Mouse (Mus musculus) B cell, adult 2 months (primary cell): ENCODE data around the gene Rabep2.

Experiments
- DNase-seq, 2 experiments: peaks; one replicate each; pipeline ENCODE4 v3.0.0; 2022

Gene Rabep2

DNA sequence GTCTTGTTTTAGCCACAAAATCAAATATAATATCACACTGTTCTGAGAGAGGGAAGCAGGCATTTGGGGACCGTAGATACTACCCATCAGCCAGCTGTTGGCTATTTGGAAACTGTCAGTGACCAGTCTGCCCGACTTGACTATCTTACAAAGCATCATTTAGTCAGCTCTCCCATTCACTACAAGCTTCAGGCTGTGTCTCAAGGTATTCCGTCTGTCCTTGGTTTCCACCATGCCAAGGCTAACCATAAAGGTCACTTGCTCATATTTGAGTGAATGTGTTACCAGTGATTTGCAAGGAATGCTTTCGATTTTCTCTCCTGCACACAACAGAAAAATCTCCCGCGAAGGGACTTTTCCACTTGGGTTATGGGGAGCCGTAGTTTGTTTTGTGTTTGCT, 6.2 kb downstream of the Rabep2 start:
- DNase-seq = no peak

DNA sequence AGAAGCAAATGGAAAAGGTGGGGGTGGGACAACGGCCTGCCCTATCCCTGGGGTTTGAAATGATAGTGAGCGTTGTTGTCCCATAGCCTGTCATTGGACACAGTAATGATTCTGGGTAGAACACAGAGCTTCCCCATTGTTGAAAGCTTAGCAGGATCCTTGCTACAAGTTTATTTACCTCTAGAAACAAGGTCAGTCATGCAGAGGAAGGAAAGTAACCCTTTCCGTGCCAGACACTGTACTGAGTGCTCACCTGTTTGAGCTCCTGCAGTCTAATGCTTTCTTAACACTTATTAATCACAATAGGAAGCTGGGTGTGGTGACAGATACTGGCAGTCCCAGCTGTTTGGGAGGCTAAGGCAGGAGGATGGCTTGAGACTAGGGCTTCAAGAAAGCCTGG, 7.2 kb downstream of the Rabep2 start:
- no peak for DNase-seq

DNA sequence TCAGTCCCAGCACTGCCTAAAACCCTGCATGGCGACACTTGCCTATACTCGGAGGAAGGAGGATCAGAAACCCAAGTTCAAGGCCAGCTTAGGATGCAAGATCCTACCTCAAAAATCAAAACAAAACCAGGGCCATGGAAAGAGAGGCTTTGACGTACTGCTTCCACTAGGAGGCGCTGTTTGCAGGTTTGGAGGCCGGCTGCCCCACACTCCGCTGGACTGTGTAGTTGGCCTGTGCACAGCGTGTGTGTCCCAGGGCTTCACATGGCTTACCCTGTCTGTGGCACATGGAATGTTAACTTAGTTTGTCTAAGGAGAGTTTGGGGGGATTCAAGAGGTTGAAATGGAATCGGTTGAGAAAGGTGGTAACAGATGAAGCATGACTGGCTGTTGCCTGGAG, 8.3 kb downstream of the Rabep2 start:
- peak; percentile 80 to 81 for DNase-seq

DNA sequence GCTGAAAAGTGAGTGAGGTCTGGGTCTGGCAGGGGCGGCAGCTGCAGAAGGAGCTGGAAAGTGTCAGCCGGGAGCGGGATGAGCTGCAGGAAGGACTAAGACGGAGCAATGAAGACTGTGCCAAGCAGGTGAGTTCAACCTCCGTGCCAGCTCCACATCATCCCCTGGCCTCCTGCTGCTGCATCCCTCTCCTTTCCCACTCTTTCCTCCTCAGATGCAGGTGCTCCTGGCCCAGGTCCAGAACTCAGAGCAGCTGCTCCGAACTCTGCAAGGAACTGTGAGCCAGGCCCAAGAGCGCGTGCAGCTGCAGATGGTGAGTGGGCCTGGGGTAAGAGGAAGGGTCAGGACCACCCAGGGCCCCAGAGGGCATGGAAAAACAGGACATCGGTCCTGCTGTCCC, 11.6 kb downstream of the Rabep2 start:
- DNase-seq = no peak

DNA sequence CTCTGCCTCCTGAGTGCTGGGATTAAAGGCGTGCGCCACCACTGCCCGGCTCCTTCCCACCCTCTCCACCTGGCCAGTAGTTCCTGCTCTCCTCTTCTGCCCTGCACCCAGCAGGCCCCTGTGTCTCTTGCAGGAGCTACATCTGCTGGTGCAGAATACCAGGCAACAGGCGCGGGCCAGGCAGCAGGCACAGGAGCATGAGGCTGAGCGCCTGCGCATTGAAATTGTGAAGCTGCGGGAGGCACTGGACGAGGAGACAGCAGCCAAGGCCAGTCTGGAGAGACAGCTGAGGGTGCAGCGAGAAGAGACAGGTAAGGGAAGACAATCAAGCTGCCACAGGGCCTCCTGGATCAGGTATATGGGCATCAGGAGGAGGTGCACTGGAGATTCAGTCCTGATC, 15.4 kb downstream of the Rabep2 start:
- DNase-seq = no peak

DNA sequence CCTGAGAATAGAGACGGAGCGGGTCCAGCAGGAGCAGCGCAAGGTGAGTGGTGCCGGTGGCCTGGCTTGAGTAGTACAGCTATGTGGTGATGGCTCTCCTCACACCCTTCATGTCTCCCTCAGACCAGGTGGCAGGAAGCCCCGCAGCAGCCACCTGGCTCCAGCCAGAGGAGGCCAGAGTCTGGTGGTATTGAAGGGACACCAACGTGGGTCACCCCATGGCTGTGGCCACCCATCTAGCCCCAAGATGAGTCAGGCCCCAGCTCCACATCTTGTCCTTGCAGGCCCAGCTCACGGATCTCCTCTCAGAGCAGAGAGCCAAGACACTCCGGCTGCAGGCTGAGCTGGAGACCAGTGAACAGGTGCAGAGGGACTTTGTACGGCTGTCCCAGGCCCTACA, 16.0 kb downstream of the Rabep2 start:
- DNase-seq = no peak

DNA sequence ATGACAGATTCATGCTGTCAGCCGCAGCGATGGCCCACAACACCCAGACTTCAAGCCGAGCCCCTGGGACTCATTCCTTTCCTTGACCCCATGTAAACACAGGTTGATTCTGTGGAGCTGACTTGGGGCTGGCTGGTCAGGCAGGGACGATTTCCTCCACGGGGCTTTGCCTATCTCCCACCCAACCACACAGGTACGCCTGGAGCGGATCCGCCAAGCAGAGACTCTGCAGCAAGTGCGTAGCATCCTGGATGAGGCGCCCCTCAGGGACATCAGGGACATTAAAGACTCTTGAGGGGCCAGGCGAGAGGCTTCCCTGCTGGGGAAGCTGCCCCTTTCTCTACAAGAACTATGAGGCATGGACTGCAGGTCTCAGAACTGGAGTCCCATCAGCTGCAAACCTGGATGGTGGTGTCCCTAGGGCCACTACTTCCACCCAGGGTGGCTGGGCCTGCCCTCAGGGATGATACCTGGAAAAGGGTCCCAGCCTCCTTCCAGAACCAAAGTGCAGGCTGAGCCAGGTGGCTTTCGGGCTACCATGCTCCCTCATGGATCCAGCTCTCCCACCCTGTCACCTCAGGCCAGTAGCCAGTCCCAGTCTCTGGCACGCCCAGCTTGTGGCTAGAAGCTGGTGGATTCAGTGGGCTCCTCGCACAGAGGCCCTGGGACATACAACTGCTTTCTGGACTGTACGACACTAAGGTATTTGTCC, 16.7 kb downstream of the Rabep2 start:
- no peak for DNase-seq

DNA sequence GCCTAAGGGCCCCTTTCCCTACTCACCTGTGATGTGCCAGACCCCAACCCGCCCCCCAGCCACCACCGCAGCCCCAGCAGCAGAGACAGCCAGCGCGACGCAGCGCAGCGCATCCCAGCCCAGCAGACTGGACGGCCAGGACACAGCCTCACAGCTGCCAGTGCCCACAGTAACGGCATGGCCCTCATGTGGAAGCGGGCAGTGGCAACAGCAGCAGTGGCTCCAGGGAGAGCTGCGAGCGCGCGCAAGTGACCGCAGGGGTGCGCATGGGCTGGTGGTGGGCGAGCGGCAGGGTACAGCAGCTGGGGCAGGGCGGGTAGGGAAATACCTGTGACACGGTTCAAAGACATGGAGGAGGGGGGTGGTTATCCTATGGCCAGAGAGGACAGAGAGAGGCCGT, 17.7 kb downstream of the Rabep2 start:
- no peak for DNase-seq

DNA sequence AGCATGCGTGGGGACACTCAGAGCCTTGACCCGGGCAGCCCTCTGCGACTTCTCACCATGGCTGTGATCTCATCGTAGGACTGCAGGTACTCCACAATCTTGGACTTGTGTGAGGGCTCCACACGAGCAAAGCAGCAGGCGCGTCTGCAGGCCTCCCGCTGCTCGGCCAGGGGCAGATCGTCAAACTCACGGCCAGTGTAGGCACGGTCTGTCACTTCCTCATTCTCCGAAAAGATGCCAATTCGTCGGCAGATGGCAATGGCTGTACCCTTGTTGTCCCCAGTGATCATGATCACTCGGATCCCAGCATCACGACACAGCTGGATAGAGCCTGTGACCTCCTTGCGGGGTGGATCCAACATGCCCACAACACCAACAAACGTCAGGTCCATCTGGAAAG, 19.9 kb downstream of the Rabep2 start:
- no peak for DNase-seq

DNA sequence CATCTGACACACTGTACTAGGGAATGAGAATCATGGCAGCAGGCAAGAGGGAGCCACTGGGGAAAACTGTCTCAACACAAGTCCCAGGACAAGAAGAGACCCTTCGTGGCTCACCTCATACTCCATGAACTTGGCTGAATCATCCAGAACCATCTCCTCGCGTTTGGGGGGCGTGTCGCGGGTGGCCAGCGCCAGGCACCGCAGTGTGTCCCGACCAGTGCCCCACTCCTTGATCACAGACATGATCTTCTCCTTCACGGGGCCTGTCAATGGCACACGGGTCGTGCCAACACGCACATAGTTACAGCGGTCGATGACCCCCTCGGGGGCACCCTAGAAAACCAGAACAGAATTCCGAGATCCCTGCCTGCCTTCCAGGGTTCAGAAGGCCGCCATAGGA, 21.4 kb downstream of the Rabep2 start:
- no peak for DNase-seq

DNA sequence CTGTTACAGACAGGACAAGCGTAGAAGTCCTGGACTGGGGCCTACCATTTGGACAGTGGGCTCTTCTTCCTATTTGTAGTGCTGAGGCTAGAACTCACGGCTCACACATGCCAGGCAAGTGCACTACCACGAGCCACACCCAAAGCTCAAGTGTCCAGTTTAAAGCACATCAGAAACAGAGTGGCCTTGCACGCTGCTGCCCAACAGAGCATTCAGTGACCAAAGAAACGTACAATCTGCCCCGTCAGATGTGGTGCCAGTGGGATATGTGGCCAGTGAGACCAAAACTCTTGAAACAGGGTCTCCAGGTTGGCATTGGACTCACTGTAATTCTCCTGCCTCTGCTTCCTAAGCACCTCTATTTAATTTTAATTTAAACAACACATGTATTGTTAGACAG, 22.1 kb downstream of the Rabep2 start:
- no peak for DNase-seq

DNA sequence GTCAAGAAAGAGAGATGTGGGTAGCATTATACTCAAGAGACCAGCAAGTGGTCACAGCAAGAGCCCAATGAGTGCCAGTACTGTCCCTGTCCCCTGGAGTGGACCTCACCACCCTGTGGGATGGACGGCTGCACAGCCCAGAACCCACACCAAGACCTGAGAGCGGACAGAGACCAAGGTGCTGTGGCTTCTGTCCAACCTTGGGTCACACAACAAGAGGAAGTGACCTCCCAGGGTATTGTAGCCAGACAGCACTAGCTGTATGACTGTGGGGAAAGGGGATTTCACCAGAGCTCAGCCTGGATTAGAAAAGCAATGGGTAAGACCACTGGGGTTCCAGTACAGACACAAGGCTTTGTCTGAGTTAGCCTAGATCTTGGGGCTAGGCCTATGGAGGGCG, 23.7 kb downstream of the Rabep2 start:
- DNase-seq = no peak

DNA sequence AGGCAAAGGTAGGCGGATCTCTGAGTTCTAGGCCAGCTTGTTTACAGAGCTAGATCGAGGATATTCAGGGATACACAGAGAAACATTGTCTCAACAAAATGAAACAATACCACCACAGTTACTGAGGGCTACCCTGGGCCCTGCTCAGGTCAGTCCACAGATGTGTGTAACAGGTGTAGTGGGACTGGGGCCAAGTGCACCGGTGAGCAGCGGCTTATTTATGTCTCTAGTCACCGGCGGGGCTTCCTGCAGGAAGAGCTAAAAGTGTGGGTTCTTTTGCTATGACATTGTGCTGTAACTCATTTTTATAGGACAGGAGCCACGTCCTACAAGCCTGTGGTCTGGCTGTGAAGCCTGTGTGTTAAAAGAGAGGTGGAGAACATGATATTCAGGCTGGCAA, 25.3 kb downstream of the Rabep2 start:
- no peak for DNase-seq

DNA sequence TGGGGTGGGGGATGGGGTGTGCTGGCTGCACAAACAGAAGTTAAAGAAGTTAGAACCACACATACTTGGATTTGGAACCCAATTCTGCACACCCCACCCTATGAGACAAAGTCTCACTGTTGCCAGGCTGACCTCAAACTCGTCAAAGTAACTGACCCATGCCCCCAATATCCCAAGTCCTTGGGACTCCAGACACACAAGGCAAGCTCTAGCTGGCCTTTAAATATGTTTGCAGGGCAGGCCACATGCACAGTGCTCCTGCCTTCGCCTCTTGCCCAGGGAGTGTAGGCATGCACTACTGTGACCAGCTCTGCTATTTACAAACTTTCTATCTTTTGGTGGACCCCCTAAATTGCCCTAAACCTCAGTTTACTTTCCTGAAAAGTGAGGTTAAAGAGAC, 26.7 kb downstream of the Rabep2 start:
- no peak for DNase-seq

DNA sequence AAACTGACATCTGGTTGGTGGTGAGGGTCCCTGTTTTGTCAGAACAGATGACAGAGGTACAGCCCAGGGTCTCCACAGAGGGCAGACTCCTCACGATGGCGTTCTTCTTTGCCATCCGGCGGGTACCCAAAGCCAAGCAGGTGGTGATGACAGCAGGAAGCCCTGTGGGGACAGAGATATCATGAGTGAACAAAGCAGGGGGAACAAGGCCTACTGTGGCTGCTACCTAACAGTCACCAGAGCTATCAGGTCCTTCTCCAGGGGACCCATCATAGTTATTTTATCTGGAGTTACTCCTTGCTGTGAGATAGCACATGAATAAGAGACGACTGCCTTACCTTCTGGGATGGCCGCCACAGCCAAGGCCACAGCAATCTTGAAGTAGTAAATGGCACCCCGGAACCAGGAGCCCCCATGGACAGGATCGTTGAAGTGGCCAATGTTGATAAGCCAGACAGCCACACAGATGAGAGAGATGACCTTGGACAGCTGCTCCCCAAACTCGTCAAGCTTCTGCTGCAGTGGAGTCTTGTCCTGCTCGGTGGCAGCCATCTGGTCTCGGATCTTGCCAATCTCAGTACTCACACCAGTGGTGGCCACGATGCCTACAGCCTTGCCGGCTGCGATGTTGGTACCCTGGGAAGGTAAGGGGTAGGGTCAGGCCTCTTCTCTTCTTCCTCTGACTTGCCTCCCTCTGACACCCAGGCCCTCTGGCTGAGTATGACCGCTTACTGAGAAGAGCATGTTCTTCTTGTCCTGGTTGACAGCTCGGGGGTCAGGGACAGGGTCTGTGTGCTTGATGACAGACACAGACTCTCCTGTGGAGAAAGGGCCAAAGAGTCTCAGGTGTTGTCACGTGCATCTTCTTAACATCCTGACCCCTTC, 28.1 kb downstream of the Rabep2 start:
- DNase-seq = no peak

DNA sequence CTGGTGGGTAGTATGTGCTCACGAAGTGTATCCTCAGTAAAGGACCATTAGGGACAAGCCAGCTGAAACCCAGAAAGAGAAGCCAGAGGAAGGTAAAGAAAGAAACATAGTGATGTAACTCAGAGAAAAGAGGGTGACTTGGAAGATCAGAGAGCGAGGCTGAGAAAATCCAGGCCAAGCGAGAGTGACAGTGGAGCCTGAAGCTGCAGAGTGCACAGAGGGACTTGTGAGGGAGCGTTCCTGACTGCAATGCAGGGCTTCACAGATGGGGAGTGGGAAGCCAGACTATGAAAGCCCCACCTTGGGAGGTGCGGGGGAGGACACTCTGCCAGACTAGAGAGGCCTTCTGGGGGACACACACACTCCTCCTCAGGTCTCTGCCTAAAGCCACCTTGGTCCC, 29.7 kb downstream of the Rabep2 start:
- no peak for DNase-seq

DNA sequence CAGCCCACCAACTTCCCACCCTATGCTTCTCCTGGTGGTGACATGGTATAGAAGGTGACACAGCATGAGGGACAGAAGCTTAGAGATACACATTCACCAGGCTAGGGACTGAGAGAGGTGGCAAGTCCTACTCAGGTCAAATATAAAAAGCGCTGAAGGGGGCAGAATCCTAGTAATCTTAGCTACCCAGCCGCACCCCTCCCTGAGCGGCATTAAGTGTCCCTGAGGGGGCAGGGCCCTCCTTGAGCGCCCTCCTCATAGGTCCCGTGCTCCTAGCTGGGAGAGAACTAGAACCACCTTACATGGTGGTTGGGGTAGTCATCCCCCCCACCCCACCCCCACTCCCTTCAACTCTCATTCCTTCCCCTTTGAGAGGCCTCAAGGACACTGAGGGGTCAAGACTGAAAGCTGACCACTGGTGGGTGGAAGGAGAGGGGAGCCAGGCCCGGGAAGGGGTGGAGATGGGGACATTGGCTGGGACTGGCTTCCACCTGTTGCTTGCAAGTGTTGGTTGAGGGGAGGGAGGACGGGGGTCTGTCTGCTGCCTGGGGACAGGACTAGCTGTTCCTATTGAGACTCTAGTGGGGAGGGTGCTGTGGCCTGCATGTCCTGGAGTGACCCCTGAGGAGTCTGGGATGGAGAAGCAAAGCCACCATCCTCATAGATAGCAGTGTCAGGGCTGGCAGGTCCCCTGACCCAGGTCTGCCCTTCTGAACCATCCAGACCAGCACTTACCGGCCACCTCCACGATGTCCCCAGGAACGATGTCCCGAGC, 30.5 kb downstream of the Rabep2 start:
- no peak for DNase-seq

DNA sequence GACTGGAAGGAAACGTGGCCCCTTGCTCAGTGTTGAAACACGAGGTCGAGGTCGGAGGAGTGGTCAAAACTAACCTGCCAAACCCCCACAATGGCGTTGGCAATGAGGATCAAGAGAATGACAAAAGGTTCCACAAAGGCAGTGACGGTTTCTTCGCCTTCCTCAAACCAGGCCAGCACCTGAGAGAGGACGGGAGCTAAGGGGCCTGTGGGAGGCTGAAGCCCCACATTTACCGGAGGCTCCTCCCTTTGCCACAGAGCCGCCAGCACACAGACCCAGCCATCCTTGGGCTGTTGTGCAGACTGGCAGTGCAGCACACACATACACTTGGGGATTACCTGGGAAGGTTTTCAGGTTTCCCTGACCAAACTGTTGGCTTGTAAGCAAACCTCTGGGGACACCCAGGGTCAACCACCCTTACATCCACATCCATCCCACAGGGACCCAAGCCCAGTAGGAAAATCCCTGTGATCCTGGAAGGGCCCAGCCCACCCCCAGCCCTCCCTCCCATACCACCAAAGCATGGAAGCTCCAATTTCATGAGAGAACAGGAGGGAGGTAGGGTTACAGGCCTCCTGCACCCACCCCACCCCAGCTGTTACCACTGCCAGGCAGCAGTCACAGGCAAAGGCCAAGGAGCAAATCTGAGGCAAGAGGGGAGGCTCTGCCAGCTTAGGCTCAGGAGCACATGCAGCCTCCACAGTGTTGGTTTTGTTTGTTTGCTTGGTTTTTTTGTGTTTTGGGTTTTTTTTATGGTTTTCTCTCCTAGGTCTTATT, 32.3 kb downstream of the Rabep2 start:
- no peak for DNase-seq

DNA sequence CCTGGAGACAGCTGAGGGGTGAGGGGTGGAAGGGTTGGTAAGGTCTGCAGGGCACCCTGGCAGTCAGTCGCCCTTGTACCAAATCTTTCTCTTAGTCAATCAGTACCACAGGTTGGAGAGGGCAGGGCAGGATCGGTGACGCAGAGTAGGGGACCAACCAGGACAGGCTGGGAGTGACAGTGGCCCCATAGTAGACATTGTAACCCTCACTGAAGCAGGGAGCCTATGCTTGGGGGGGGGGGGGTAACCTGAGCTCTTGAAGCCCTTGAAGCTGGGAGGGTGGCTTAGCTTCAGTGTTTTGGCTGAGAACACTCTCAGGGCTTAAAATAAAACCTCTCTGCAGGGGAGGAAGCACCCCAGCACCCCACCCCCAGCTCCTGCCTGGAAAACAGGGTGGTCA, 33.1 kb downstream of the Rabep2 start:
- DNase-seq = no peak

DNA sequence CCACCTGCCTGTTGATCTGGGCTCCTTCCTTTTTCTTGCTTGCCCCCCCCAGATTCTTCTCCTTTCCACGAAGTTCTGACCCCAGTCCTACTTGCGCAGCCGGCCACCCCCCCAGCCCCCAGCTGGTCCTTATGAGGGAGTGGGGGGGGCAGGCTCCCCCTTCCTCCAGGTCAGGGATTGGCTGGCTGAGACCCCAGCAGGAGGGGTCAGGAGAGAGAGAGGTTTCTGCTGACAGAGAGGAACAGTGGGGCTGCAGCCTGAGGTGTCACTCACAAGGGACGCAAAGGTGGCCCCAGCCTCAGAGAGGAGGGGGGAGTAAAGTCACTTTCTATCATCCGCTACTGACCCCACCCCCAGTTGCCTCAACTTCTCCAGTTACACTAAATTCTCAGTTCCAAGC, 34.4 kb downstream of the Rabep2 start, which contains the start of gene Atp2a1:
TSS of gene Atp2a1 (minus strand) at position 105 of the 400 bp plus-strand sequence.
- no peak for DNase-seq

DNA sequence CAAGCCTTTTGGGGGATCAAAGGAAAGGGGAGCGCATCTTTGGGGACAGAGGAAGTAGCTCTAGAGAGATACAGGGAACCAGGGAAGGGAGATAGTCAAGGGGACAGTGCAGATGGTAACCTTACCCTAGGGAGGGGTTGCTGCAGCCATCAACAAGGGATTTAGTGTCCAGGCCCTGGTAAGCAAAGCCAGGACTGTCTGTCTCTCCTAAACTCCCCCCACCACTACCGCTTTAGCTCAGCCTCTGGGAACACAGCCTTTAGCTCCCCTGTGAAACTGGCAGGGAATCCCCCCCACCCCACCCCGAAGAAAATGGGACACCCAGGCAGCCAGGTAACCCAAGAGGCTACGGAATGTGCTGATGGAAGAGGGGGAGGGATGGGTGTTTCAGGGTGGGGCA, 35.0 kb downstream of the Rabep2 start:
- no peak for DNase-seq

DNA sequence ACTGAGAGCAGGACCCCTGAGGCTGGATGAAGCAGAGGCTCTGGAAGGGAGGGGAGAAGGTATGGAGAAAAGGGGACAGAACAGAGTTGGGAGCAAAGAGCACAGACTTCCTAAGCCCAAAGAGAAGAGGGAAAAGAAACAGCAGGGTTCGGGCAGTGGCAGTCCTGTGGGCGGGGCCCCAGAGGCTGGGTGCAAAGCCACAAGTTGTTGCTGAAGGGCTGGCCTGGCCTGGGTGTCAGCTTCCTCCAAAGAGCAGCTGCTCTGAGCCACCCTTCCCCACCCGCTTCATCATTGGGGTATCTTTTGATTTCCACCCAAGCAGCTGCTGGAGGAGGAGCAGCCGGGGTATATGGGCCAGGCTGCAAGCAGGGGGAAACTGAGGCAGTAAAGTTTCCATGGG, 35.6 kb downstream of the Rabep2 start:
- no peak for DNase-seq

DNA sequence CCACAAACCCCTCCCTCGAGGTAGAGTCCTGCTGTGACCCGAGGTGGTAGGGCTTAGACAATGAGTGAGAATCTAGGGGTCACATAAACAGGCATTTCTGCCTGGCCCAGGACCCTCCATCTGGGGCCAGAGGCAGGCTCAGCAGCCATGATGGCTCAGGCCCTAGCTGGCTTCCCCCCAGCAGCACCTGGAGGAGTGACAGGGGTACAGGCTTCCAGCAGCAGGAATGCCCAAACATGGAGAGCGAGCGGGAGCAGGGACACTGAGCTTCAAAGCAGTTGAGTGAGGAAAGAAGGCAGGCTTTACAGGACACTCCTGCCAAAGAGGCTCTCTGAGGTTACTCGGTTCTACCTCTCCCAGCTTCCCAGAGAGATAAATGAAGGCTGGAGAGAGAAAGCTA, 36.3 kb downstream of the Rabep2 start:
- DNase-seq = no peak
